Mouse (Mus musculus): ENCODE results near the gene Ubr4. TPM values are rescaled to one million over a fixed set of nuclear protein-coding genes. Genes with fewer than 3 reads are reported as not detected.

Gene Ubr4
- total RNA-seq, 2 experiments from 2014 or later = 158 to 179 TPM

- ATAC-seq (replicated peaks; ENCODE audit: low FRiP score, poor library complexity, severe bottlenecking) = no peak
These were observed 124.5 kb downstream of the Ubr4 start for GRCm38 (mm10) chr4:139476663-139477625.

GRCm38 (mm10) chr4:139477983-139478382 lies 125.6 kb downstream of the Ubr4 start:
- ATAC-seq (replicated peaks; ENCODE audit: low FRiP score, poor library complexity, severe bottlenecking) = no peak

GRCm38 (mm10) chr4:139479176-139479575 lies 126.8 kb downstream of the Ubr4 start:
- no peak for ATAC-seq (replicated peaks; ENCODE audit: low FRiP score, poor library complexity, severe bottlenecking)

- ATAC-seq (replicated peaks; ENCODE audit: low FRiP score, poor library complexity, severe bottlenecking) = no peak
These were observed 129.0 kb downstream of the Ubr4 start for GRCm38 (mm10) chr4:139481400-139481799.

GRCm38 (mm10) chr4:139483461-139484105 lies 131.2 kb downstream of the Ubr4 start:
- ATAC-seq (replicated peaks; ENCODE audit: low FRiP score, poor library complexity, severe bottlenecking) = no peak

- no peak for ATAC-seq (replicated peaks; ENCODE audit: low FRiP score, poor library complexity, severe bottlenecking)
These were observed 132.1 kb downstream of the Ubr4 start for GRCm38 (mm10) chr4:139484496-139484895.

- no peak for ATAC-seq (replicated peaks; ENCODE audit: low FRiP score, poor library complexity, severe bottlenecking)
These were observed 134.7 kb downstream of the Ubr4 start for GRCm38 (mm10) chr4:139487085-139487484.

GRCm38 (mm10) chr4:139488325-139488724 lies 135.9 kb downstream of the Ubr4 start:
- ATAC-seq (replicated peaks; ENCODE audit: low FRiP score, poor library complexity, severe bottlenecking) = no peak

GRCm38 (mm10) chr4:139489946-139490345 lies 137.5 kb downstream of the Ubr4 start:
- no peak for ATAC-seq (replicated peaks; ENCODE audit: low FRiP score, poor library complexity, severe bottlenecking)

- ATAC-seq (replicated peaks; ENCODE audit: low FRiP score, poor library complexity, severe bottlenecking) = no peak
These were observed 138.1 kb downstream of the Ubr4 start for GRCm38 (mm10) chr4:139490413-139491055.

- no peak for ATAC-seq (replicated peaks; ENCODE audit: low FRiP score, poor library complexity, severe bottlenecking)
These were observed 139.2 kb downstream of the Ubr4 start for GRCm38 (mm10) chr4:139491541-139492170.

- ATAC-seq (replicated peaks; ENCODE audit: low FRiP score, poor library complexity, severe bottlenecking) = no peak
These were observed 139.9 kb downstream of the Ubr4 start for GRCm38 (mm10) chr4:139492258-139492833.

- no peak for ATAC-seq (replicated peaks; ENCODE audit: low FRiP score, poor library complexity, severe bottlenecking)
These were observed 141.0 kb downstream of the Ubr4 start for GRCm38 (mm10) chr4:139493227-139494025.

GRCm38 (mm10) chr4:139500814-139501213 lies 148.4 kb downstream of the Ubr4 start:
- ATAC-seq (replicated peaks; ENCODE audit: low FRiP score, poor library complexity, severe bottlenecking) = no peak

- no peak for ATAC-seq (replicated peaks; ENCODE audit: low FRiP score, poor library complexity, severe bottlenecking)
These were observed 149.3 kb downstream of the Ubr4 start for GRCm38 (mm10) chr4:139501702-139502101.

- ATAC-seq (replicated peaks; ENCODE audit: low FRiP score, poor library complexity, severe bottlenecking) = no peak
These were observed 151.5 kb downstream of the Ubr4 start for GRCm38 (mm10) chr4:139503919-139504318.

GRCm38 (mm10) chr4:139505716-139506115 lies 153.3 kb downstream of the Ubr4 start:
- no peak for ATAC-seq (replicated peaks; ENCODE audit: low FRiP score, poor library complexity, severe bottlenecking)

- no peak for ATAC-seq (replicated peaks; ENCODE audit: low FRiP score, poor library complexity, severe bottlenecking)
These were observed 154.3 kb downstream of the Ubr4 start for GRCm38 (mm10) chr4:139506727-139507126.

GRCm38 (mm10) chr4:139509069-139509468 lies 156.7 kb downstream of the Ubr4 start:
- no peak for ATAC-seq (replicated peaks; ENCODE audit: low FRiP score, poor library complexity, severe bottlenecking)
